Mouse (Mus musculus) CH12.LX (cell line): ENCODE measurements at regions not wholly inside any gene's neighbourhood (a gene's known extent, or its start where the extent isn't known, plus 50 kb on each side); places are given as distances from the start of the nearest gene placed in this dataset.

Source experiments
- CTCF ChIP-seq, 2 experiments: IDR thresholded peaks in 1 of 2; conservative IDR thresholded peaks in 1 of 2; 2 replicates each; pipeline ENCODE4 v1.5.1; 2011 to 2012; ENCODE audit warnings: low read depth in 2 of 2, low read length in 2 of 2, improper control_type of control experiment in 1 of 2, inconsistent platforms in 1 of 2, mild to moderate bottlenecking in 1 of 2, moderate library complexity in 1 of 2
- E2F4 ChIP-seq: IDR thresholded peaks from 2 replicates; pipeline ENCODE4 v1.6.1; 2011; ENCODE audit warnings: low read depth, low read length, improper control_type of control experiment; ENCODE audit not compliant: insufficient replicate concordance
- EP300 ChIP-seq: IDR thresholded peaks from 2 replicates; pipeline ENCODE4 v1.6.1; 2011; ENCODE audit warnings: low read length, improper control_type of control experiment
- KAT2A ChIP-seq: IDR thresholded peaks from 2 replicates; pipeline ENCODE4 v1.6.1; 2012; ENCODE audit warnings: low read length, improper control_type of control experiment, inconsistent platforms; ENCODE audit not compliant: insufficient replicate concordance
- MAX ChIP-seq: IDR thresholded peaks from 2 replicates; pipeline ENCODE4 v1.6.1; 2011; ENCODE audit warnings: low read length, improper control_type of control experiment
- MXI1 ChIP-seq: IDR thresholded peaks from 2 replicates; pipeline ENCODE4 v1.6.1; 2011; ENCODE audit warnings: mild to moderate bottlenecking, low read depth, low read length, improper control_type of control experiment
- POLR2A ChIP-seq: IDR thresholded peaks from 2 replicates; pipeline ENCODE4 v1.6.1; 2011; ENCODE audit warnings: low read depth, mild to moderate bottlenecking, improper control_type of control experiment, low read length
- UBTF ChIP-seq: IDR thresholded peaks from 2 replicates; pipeline ENCODE4 v1.6.1; 2012; ENCODE audit warnings: low read depth, mild to moderate bottlenecking, inconsistent platforms, low read length, improper control_type of control experiment, moderate library complexity
- ZMIZ1 ChIP-seq: IDR thresholded peaks from 2 replicates; pipeline ENCODE4 v1.6.1; 2012; ENCODE audit warnings: low read depth, mild to moderate bottlenecking, inconsistent platforms, low read length, improper control_type of control experiment

DNA sequence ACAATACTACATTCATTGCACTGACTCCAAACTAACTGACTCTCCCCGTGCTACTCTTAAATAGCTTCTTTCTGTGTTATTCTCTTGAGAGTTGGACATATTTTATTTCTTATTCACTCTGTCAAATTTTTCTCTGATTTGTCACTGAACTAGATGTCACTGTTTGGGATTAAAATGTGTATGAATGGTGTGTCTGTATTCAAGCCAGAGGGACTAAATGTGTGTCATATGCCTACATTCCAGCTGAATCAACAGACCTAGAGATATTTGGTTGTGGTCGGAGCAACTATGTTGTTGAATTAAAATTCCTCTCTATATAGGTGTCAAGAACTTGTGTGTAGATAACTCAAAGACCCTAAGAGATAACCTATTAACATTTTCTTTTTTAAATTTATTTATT lies 618.2 kb upstream of the Manea start:
- TF ChIP-seq KAT2A (no peak), POLR2A (no peak), MAX (no peak), EP300 (no peak), CTCF (conservative IDR thresholded peaks at IDR 0.05 in 1 of 2, IDR thresholded peaks at IDR 0.05 in 1 of 2; ENCODE audit: low read depth in 2 of 2, low read length in 2 of 2) (no peak), MXI1 (no peak), UBTF (no peak), ZMIZ1 (no peak), E2F4 (no peak)
